Mouse (Mus musculus): Measurements from ENCODE around the gene Zc2hc1b. TPM values are rescaled to one million over a fixed set of nuclear protein-coding genes. Genes with fewer than 3 reads are reported as not detected.

The Zc2hc1b gene
- total and polyA plus RNA-seq, 2 experiments from 2014 or later: not detected

GRCm38 (mm10) chr10:13106909-13107624 lies 70.8 kb downstream of the Zc2hc1b start:
- ATAC-seq (ENCODE audit: insufficient read depth, low read depth) (no peak), DNase-seq (ENCODE audit: low spot score) (no peak)
- Histone ChIP-seq H3K4me1 (ENCODE audit: control insufficient read depth, insufficient read depth) (peaks cover 20% of the 10 kb centered on the region), H3K27me3 (ENCODE audit: control insufficient read depth, insufficient read depth, low read length) (no peaks in the 10 kb centered on the region), H3K4me3 (ENCODE audit: low read depth, low read length) (no peak overlapping the region), H3K27ac (ENCODE audit: low read depth) (peak overlapping the region; percentile 60), H3K9me3 (replicated peaks; ENCODE audit: control insufficient read depth, low read length) (no peaks in the 10 kb centered on the region), H3K4me2 (ENCODE audit: low read depth, low read length) (no peak overlapping the region), H3K36me3 (replicated peaks; ENCODE audit: control insufficient read depth, insufficient read depth, low read length) (no peaks in the 10 kb centered on the region), H3K9ac (replicated peaks; ENCODE audit: low read depth, low read length) (no peak overlapping the region)
- 74% methylated on average over 9 of the region's 9 CpGs for WGBS
- TF ChIP-seq CTCF (IDR thresholded peaks at IDR 0.05; ENCODE audit: low read depth) (no peak), EP300 (IDR thresholded peaks at IDR 0.05; ENCODE audit: low read depth) (no peak)

DNA sequence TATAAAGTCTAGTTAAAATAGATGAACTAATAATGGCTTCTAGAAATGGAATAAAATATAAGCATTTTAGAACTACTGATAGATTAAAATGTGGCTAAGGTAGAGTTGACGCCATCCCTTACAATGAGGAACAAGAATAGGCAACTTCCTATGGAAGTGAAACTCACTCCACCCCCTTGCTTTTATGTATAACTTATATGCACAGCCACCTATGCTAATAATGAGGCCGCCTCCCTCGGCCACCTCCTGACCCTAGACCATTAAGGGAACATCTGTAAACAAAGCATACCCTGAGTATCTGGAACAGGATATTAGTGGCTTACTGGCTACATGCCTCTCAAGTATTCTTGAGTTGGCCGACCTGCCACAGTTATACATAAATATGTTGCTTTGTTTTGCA lies 74.0 kb downstream of the Zc2hc1b start:
- no peaks in the 10 kb centered on the region for H3K27me3 ChIP-seq (ENCODE audit: control insufficient read depth, insufficient read depth, low read length)
- H3K9ac ChIP-seq (replicated peaks; ENCODE audit: low read depth, low read length): no peak overlapping the region
- no peak overlapping the region for H3K4me3 ChIP-seq (ENCODE audit: low read depth, low read length)
- 71% methylated on average over 4 of the region's 4 CpGs for WGBS
- no peaks in the 10 kb centered on the region for H3K9me3 ChIP-seq (replicated peaks; ENCODE audit: control insufficient read depth, low read length)
- H3K4me1 ChIP-seq (ENCODE audit: control insufficient read depth, insufficient read depth): peaks cover 9% of the 10 kb centered on the region; the same call in 1 of the 2 replicates
- no peak for ATAC-seq (ENCODE audit: insufficient read depth, low read depth)
- no peak for TF ChIP-seq EP300 (IDR thresholded peaks at IDR 0.05; ENCODE audit: low read depth)
- no peak for TF ChIP-seq CTCF (IDR thresholded peaks at IDR 0.05; ENCODE audit: low read depth)
- no peak for DNase-seq (ENCODE audit: low spot score)
- no peaks in the 10 kb centered on the region for H3K36me3 ChIP-seq (replicated peaks; ENCODE audit: control insufficient read depth, insufficient read depth, low read length)
- H3K27ac ChIP-seq (ENCODE audit: low read depth): no peak overlapping the region
- no peak overlapping the region for H3K4me2 ChIP-seq (ENCODE audit: low read depth, low read length)

- Histone ChIP-seq H3K36me3 (replicated peaks; ENCODE audit: control insufficient read depth, insufficient read depth, low read length) (no peaks in the 10 kb centered on the region), H3K4me1 (ENCODE audit: control insufficient read depth, insufficient read depth) (peaks cover 9% of the 10 kb centered on the region; the same call in 1 of the 2 replicates), H3K9ac (replicated peaks; ENCODE audit: low read depth, low read length) (no peak overlapping the region), H3K4me2 (ENCODE audit: low read depth, low read length) (no peak overlapping the region), H3K27me3 (ENCODE audit: control insufficient read depth, insufficient read depth, low read length) (no peaks in the 10 kb centered on the region), H3K27ac (ENCODE audit: low read depth) (no peak overlapping the region), H3K9me3 (replicated peaks; ENCODE audit: control insufficient read depth, low read length) (no peaks in the 10 kb centered on the region), H3K4me3 (ENCODE audit: low read depth, low read length) (no peak overlapping the region)
- ATAC-seq (ENCODE audit: insufficient read depth, low read depth) (no peak), DNase-seq (ENCODE audit: low spot score) (no peak)
- TF ChIP-seq CTCF (IDR thresholded peaks at IDR 0.05; ENCODE audit: low read depth) (no peak), EP300 (IDR thresholded peaks at IDR 0.05; ENCODE audit: low read depth) (no peak)
- WGBS: 40% methylated on average over 4 of the region's 4 CpGs
Measured at GRCm38 (mm10) chr10:13102360-13102759, 75.5 kb downstream of the Zc2hc1b start.

DNA sequence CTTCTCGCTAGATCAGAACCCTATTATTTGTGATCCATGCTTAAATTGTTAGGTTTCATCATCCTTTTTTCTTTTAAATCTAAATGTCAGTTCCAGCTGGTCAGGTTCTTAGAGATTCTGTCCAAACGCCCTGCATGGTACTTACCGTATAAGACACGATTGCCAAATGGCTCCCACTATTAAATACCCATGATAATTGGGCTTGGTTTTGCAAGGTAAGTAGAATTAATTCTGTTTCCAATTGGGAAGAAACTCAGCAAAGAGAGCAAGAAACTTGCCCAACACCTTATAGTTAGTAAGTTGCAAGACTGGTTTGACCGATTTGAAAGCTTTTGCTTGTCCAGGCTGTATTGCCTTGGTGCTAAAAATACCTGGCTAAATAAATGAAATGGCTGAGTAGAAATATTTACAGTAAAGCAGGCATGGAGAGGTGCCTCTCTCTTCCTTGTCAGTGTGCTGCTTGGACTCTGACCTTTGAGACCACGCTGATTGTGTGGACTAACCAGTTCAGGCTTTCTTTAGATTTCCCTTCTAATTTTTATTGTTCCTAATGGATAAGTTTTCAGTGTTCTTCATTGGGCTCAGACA lies 77.7 kb downstream of the Zc2hc1b start:
- no peaks in the 10 kb centered on the region for H3K36me3 ChIP-seq (replicated peaks; ENCODE audit: control insufficient read depth, insufficient read depth, low read length)
- no peak overlapping the region for H3K9ac ChIP-seq (replicated peaks; ENCODE audit: low read depth, low read length)
- ATAC-seq (ENCODE audit: insufficient read depth, low read depth): no peak
- H3K9me3 ChIP-seq (replicated peaks; ENCODE audit: control insufficient read depth, low read length): no peaks in the 10 kb centered on the region
- H3K4me1 ChIP-seq (ENCODE audit: control insufficient read depth, insufficient read depth): peaks cover 8% of the 10 kb centered on the region; the same call in 1 of the 2 replicates
- no peak overlapping the region for H3K4me2 ChIP-seq (ENCODE audit: low read depth, low read length)
- DNase-seq (ENCODE audit: low spot score): no peak
- no peak overlapping the region for H3K27ac ChIP-seq (ENCODE audit: low read depth)
- WGBS: 80% methylated on average over 6 of the region's 6 CpGs
- no peak overlapping the region for H3K4me3 ChIP-seq (ENCODE audit: low read depth, low read length)
- TF ChIP-seq CTCF (IDR thresholded peaks at IDR 0.05; ENCODE audit: low read depth) (no peak), EP300 (IDR thresholded peaks at IDR 0.05; ENCODE audit: low read depth) (no peak)
- H3K27me3 ChIP-seq (ENCODE audit: control insufficient read depth, insufficient read depth, low read length): no peaks in the 10 kb centered on the region

Other genes with a start within 250 kb of the Zc2hc1b start
- gene Stx11, start 213.7 kb downstream of the Zc2hc1b start, total RNA-seq (2014; rRNA removed; ENCODE audit: low replicate concordance): 4.7 and 5.2 TPM in 2 replicates
- 3.1 and 3.5 TPM in 2 replicates for gene Stx11, start 213.7 kb downstream of the Zc2hc1b start, polyA plus RNA-seq (2015; fragmentation: Nextera tagmentation; extraction: Ambion mirVana)
- gene Sf3b5, start 172.7 kb downstream of the Zc2hc1b start, total RNA-seq (2014; rRNA removed; ENCODE audit: low replicate concordance): 21.9 and 30.1 TPM in 2 replicates
- 23.2 and 24.5 TPM in 2 replicates for gene Sf3b5, start 172.7 kb downstream of the Zc2hc1b start, polyA plus RNA-seq (2015; fragmentation: Nextera tagmentation; extraction: Ambion mirVana)
- gene Plagl1, start 117.5 kb downstream of the Zc2hc1b start, total RNA-seq (2014; rRNA removed; ENCODE audit: low replicate concordance): 560 and 720 TPM in 2 replicates
- 63.9 and 66.0 TPM in 2 replicates for gene Plagl1, start 117.5 kb downstream of the Zc2hc1b start, polyA plus RNA-seq (2015; fragmentation: Nextera tagmentation; extraction: Ambion mirVana)
- 16.2 and 28.3 TPM in 2 replicates for gene Ltv1, start 15.1 kb upstream of the Zc2hc1b start, total RNA-seq (2014; rRNA removed; ENCODE audit: low replicate concordance)
- gene Ltv1, start 15.1 kb upstream of the Zc2hc1b start, polyA plus RNA-seq (2015; fragmentation: Nextera tagmentation; extraction: Ambion mirVana): 31.5 and 34.8 TPM in 2 replicates